Mouse (Mus musculus): ENCODE data around the gene Gfpt1. TPM values are rescaled to one million over a fixed set of nuclear protein-coding genes. Genes with fewer than 3 reads are reported as not detected.
"Not testable (repeated sequence)": the region's sequence is repeated elsewhere in the genome, so short reads cannot be mapped to it uniquely, and the experiment has no call there.

Gfpt1 gene
- polyA plus RNA-seq, 1 experiment from 2014 or later: 23.4 TPM

- no peak overlapping the region for H3K4me2 ChIP-seq (replicated peaks)
- H3K9ac ChIP-seq: no peak overlapping the region
- no peaks in the 10 kb centered on the region for H3K36me3 ChIP-seq
- 58% methylated on average over 2 of the region's 2 CpGs for WGBS
- H3K27me3 ChIP-seq (replicated peaks): no peaks in the 10 kb centered on the region
- H3K27ac ChIP-seq: no peak overlapping the region
- H3K4me1 ChIP-seq (replicated peaks): peaks cover 12% of the 10 kb centered on the region
- no peak overlapping the region for H3K4me3 ChIP-seq (replicated peaks)
- ATAC-seq: no peak
- no peaks in the 10 kb centered on the region for H3K9me3 ChIP-seq
Measured at GRCm38 (mm10) chr6:87044895-87045294, 2.2 kb downstream of the Gfpt1 start.

GRCm38 (mm10) chr6:87045507-87045906, 2.9 kb downstream of the Gfpt1 start:
- Histone ChIP-seq H3K4me1 (replicated peaks) (peaks cover 12% of the 10 kb centered on the region), H3K4me3 (replicated peaks) (no peak overlapping the region), H3K9me3 (no peaks in the 10 kb centered on the region), H3K27ac (no peak overlapping the region), H3K9ac (no peak overlapping the region), H3K27me3 (replicated peaks) (no peaks in the 10 kb centered on the region), H3K36me3 (no peaks in the 10 kb centered on the region), H3K4me2 (replicated peaks) (no peak overlapping the region)
- 84% methylated on average over 3 of the region's 3 CpGs for WGBS
- ATAC-seq: no peak

DNA sequence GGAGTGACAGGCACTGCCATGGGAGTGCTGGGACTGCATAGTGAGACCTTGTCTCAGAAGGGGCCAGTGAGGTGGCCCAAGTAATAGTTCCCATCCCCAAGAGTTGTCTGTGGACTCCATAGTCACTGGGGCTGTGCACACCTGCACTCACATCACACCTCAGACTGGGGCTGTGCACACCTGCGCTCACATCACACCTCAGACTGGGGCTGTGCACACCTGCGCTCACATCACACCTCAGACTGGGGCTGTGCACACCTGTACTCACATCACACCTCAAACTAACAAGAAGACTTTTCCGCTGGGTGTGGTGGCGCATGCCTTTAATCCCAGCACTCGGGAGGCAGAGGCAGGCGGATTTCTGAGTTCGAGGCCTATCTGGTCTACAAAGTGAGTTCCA, 6.1 kb downstream of the Gfpt1 start:
- H3K9ac ChIP-seq; H3K4me1 ChIP-seq (replicated peaks); H3K27me3 ChIP-seq (replicated peaks); H3K27ac ChIP-seq; ATAC-seq; H3K9me3 ChIP-seq; H3K4me3 ChIP-seq (replicated peaks); H3K4me2 ChIP-seq (replicated peaks); H3K36me3 ChIP-seq: not testable (repeated sequence)
- WGBS: 98% methylated on average over 7 of the region's 7 CpGs

- ATAC-seq: no peak
- Histone ChIP-seq H3K4me3 (replicated peaks) (no peak overlapping the region), H3K27me3 (replicated peaks) (no peaks in the 10 kb centered on the region), H3K9me3 (no peaks in the 10 kb centered on the region), H3K4me2 (replicated peaks) (no peak overlapping the region), H3K27ac (no peak overlapping the region), H3K9ac (no peak overlapping the region), H3K4me1 (replicated peaks) (no peaks in the 10 kb centered on the region), H3K36me3 (peaks cover 18% of the 10 kb centered on the region)
- 90% methylated on average over 10 of the region's 10 CpGs for WGBS
Measured at GRCm38 (mm10) chr6:87051886-87052425, 9.3 kb downstream of the Gfpt1 start.

DNA sequence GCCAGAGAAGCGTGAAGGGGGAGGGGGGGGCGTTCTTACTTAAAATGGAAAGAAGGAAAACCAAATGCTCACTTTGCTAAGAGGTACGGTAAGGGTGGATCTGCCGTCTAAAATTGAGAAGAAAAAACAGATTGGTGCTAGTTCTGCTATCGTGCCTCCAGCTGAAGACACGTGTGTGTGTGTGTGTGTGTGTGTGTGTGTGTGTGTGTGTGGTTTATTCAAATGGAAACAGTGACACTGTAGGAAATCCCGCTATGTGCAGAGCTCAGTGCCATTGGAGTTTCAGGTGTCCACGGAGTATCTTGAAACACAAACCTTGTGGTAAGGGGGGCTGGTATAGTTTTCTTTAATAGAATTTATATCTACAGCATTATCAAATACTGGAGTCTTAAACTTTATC, 11.5 kb downstream of the Gfpt1 start:
- Histone ChIP-seq H3K4me2 (replicated peaks) (no peak overlapping the region), H3K9me3 (no peaks in the 10 kb centered on the region), H3K9ac (no peak overlapping the region), H3K4me1 (replicated peaks) (no peaks in the 10 kb centered on the region), H3K27ac (no peak overlapping the region), H3K36me3 (peaks cover 33% of the 10 kb centered on the region), H3K4me3 (replicated peaks) (no peak overlapping the region), H3K27me3 (replicated peaks) (no peaks in the 10 kb centered on the region)
- no peak for ATAC-seq
- WGBS: 89% methylated on average over 8 of the region's 8 CpGs

DNA sequence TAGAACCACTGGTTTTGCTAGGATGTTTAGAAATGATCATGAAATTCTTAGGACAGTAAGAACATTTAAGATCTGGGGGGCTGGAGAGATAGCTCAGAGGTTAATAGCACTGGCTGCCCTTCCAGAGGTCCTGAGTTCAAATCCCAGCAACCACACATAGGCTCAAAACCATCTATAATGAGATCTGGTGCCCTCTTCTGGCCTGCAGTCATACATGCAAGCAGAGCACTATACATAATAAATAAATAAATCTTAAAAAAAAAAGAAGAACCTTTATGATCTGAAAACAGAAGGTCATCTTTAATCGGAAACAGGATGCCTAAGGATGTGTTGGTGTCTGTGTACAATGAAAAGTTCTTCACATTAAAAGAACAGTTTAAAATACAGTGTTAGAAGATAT, 17.1 kb downstream of the Gfpt1 start:
- no peaks in the 10 kb centered on the region for H3K9me3 ChIP-seq
- ATAC-seq: no peak
- H3K4me3 ChIP-seq (replicated peaks): no peak overlapping the region
- no peaks in the 10 kb centered on the region for H3K4me1 ChIP-seq (replicated peaks)
- H3K27me3 ChIP-seq (replicated peaks): no peaks in the 10 kb centered on the region
- peaks cover 50% of the 10 kb centered on the region for H3K36me3 ChIP-seq
- no peak overlapping the region for H3K4me2 ChIP-seq (replicated peaks)
- WGBS: 96% methylated on average over 1 of the region's 1 CpGs
- no peak overlapping the region for H3K27ac ChIP-seq
- no peak overlapping the region for H3K9ac ChIP-seq

GRCm38 (mm10) chr6:87063586-87063985, 20.9 kb downstream of the Gfpt1 start:
- no peaks in the 10 kb centered on the region for H3K27me3 ChIP-seq (replicated peaks)
- no peaks in the 10 kb centered on the region for H3K4me1 ChIP-seq (replicated peaks)
- no peak overlapping the region for H3K4me2 ChIP-seq (replicated peaks)
- 90% methylated on average over 4 of the region's 4 CpGs for WGBS
- peaks cover 49% of the 10 kb centered on the region for H3K36me3 ChIP-seq
- ATAC-seq: no peak
- no peaks in the 10 kb centered on the region for H3K9me3 ChIP-seq
- no peak overlapping the region for H3K4me3 ChIP-seq (replicated peaks)
- H3K9ac ChIP-seq: no peak overlapping the region
- no peak overlapping the region for H3K27ac ChIP-seq

DNA sequence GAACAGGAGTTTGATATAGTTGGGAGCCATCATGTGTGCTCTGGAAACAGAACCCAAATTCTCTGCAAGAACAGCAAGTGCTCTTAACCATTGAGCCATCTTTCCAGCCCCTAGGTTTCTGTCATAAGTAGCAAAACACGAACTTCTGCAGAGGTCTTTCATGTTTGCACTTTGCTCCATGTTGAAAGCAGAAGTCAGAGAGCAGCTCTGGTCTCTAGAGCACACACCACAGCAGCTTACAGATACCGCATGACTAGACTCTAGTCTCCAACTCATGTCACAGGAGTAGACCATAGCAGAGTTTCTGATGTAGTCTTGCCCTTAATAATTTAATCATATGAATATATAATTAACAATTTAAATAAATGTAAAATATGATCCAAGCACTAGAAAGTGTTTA, 25.6 kb downstream of the Gfpt1 start:
- no peak for ATAC-seq
- H3K4me1 ChIP-seq (replicated peaks): no peaks in the 10 kb centered on the region

GRCm38 (mm10) chr6:87069195-87069900, 26.7 kb downstream of the Gfpt1 start:
- no peaks in the 10 kb centered on the region for H3K4me1 ChIP-seq (replicated peaks)
- H3K36me3 ChIP-seq: peaks cover 30% of the 10 kb centered on the region
- H3K9me3 ChIP-seq: no peaks in the 10 kb centered on the region
- peak; percentile 80 for ATAC-seq
- H3K27me3 ChIP-seq (replicated peaks): no peaks in the 10 kb centered on the region
- no peak overlapping the region for H3K9ac ChIP-seq
- 35% methylated on average over 7 of the region's 7 CpGs for WGBS
- H3K27ac ChIP-seq: no peak overlapping the region
- no peak overlapping the region for H3K4me2 ChIP-seq (replicated peaks)
- H3K4me3 ChIP-seq (replicated peaks): no peak overlapping the region

More for the DNA sequence above, 25.6 kb downstream of the Gfpt1 start:
- 87% methylated on average over 2 of the region's 2 CpGs for WGBS
- Histone ChIP-seq H3K9ac (no peak overlapping the region), H3K4me2 (replicated peaks) (no peak overlapping the region), H3K27ac (no peak overlapping the region), H3K27me3 (replicated peaks) (no peaks in the 10 kb centered on the region), H3K4me3 (replicated peaks) (no peak overlapping the region), H3K9me3 (no peaks in the 10 kb centered on the region), H3K36me3 (peaks cover 40% of the 10 kb centered on the region)

- no peaks in the 10 kb centered on the region for H3K9me3 ChIP-seq
- no peaks in the 10 kb centered on the region for H3K4me1 ChIP-seq (replicated peaks)
- peaks cover 30% of the 10 kb centered on the region for H3K36me3 ChIP-seq
- no peak for ATAC-seq
- H3K27me3 ChIP-seq (replicated peaks): no peaks in the 10 kb centered on the region
- no peak overlapping the region for H3K9ac ChIP-seq
- H3K27ac ChIP-seq: no peak overlapping the region
- no peak overlapping the region for H3K4me2 ChIP-seq (replicated peaks)
- WGBS: 87% methylated on average over 4 of the region's 4 CpGs
- H3K4me3 ChIP-seq (replicated peaks): no peak overlapping the region
Measured at GRCm38 (mm10) chr6:87070641-87071040, 28.0 kb downstream of the Gfpt1 start.

GRCm38 (mm10) chr6:87072759-87073158, 30.1 kb downstream of the Gfpt1 start:
- Histone ChIP-seq H3K4me3 (replicated peaks) (no peak overlapping the region), H3K9ac (no peak overlapping the region), H3K27ac (no peak overlapping the region), H3K9me3 (no peaks in the 10 kb centered on the region), H3K4me1 (replicated peaks) (no peaks in the 10 kb centered on the region), H3K27me3 (replicated peaks) (no peaks in the 10 kb centered on the region), H3K4me2 (replicated peaks) (no peak overlapping the region), H3K36me3 (peaks cover 25% of the 10 kb centered on the region)
- ATAC-seq: no peak
- 64% methylated on average over 4 of the region's 4 CpGs for WGBS

DNA sequence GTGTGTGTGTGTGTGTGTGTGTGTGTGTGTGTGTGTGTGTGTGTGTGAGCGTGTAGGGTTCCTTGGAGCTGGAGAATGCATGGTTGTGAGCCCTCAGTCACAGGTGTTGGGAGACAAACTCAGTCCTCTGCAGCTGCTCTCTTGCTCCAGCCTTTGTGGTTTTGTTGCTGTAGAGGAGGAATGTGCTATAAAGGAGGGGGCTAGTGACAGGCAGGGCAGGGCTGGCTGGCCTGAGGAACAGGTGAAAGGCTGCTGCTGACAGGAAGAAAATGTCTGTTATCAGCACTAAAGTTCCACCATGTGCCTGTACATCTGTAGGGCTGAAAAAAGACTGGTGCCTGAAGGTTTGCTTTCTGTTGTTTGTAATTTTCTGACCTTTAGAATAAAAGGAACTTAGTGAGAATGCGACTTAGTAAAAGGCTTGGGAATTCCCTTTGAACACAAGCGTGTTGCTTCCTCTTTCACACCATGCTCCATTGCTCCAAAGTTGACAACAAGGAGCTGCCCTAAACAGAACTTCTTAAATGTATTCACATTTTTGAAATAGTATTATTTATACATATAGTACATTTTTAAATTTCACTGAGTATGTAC, 32.5 kb downstream of the Gfpt1 start:
- ATAC-seq: no peak

DNA sequence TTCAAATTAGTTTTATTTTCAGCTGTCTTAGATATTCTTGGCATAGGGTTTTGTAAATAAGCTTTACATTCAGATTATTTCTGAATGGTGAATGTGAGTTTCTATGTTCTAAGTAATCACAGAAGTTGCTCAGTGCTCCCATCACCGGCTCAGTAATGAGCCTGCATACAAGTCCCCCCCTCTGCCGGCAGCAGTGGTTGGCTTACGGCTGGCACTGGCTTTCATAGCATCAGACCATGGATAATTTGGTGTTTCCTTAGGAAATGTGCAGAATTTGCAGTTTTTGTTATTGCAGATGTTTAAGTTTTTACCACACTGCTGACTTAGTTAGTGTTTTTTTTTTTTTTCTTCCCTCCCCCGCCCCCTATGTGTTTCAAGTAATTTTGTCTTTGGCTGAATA, 36.8 kb downstream of the Gfpt1 start:
- peaks cover 28% of the 10 kb centered on the region for H3K36me3 ChIP-seq
- no peak overlapping the region for H3K27ac ChIP-seq
- no peak overlapping the region for H3K4me2 ChIP-seq (replicated peaks)
- no peak overlapping the region for H3K4me3 ChIP-seq (replicated peaks)
- no peaks in the 10 kb centered on the region for H3K27me3 ChIP-seq (replicated peaks)
- no peaks in the 10 kb centered on the region for H3K9me3 ChIP-seq
- H3K4me1 ChIP-seq (replicated peaks): no peaks in the 10 kb centered on the region
- no peak overlapping the region for H3K9ac ChIP-seq
- WGBS: 80% methylated on average over 4 of the region's 4 CpGs
- ATAC-seq: no peak

More for the DNA sequence above, 32.5 kb downstream of the Gfpt1 start:
- Histone ChIP-seq H3K27me3 (replicated peaks) (no peaks in the 10 kb centered on the region), H3K27ac (no peak overlapping the region), H3K4me3 (replicated peaks) (no peak overlapping the region), H3K9me3 (no peaks in the 10 kb centered on the region), H3K4me1 (replicated peaks) (no peaks in the 10 kb centered on the region), H3K9ac (no peak overlapping the region), H3K4me2 (replicated peaks) (no peak overlapping the region), H3K36me3 (peaks cover 26% of the 10 kb centered on the region)
- 84% methylated on average over 3 of the region's 3 CpGs for WGBS

All from intestine, embryonic 15.5 days (tissue).